Mouse (Mus musculus): ENCODE data around the gene Arf3. TPM values are rescaled to one million over a fixed set of nuclear protein-coding genes. Genes with fewer than 3 reads are reported as not detected.

The Arf3 gene
- polyA plus RNA-seq, 1 experiment from 2014 or later, result 38.1 TPM

Other genes starting within 250 kb of the Arf3 start
- 138 and 152 TPM in 2 replicates for gene Kansl2, start 228.9 kb downstream of the Arf3 start, polyA plus RNA-seq (2014; fragmentation: Nextera tagmentation; extraction: Ambion mirVana)
- gene Ccnt1, start 192.3 kb downstream of the Arf3 start, polyA plus RNA-seq (2014; fragmentation: Nextera tagmentation; extraction: Ambion mirVana), result 62.2 and 67.0 TPM in 2 replicates
- gene 4930415O20Rik, start 192.2 kb downstream of the Arf3 start, polyA plus RNA-seq (2014; fragmentation: Nextera tagmentation; extraction: Ambion mirVana), result not detected in 2 replicates
- 11.2 and 12.3 TPM in 2 replicates for gene Adcy6, start 153.1 kb downstream of the Arf3 start, polyA plus RNA-seq (2014; fragmentation: Nextera tagmentation; extraction: Ambion mirVana)
- 45.3 and 46.9 TPM in 2 replicates for gene Cacnb3, start 132.4 kb downstream of the Arf3 start, polyA plus RNA-seq (2014; fragmentation: Nextera tagmentation; extraction: Ambion mirVana)
- gene Ddx23, start 100.3 kb downstream of the Arf3 start, polyA plus RNA-seq (2014; fragmentation: Nextera tagmentation; extraction: Ambion mirVana), result 24.2 and 31.2 TPM in 2 replicates
- gene Rnd1, start 85.8 kb downstream of the Arf3 start, polyA plus RNA-seq (2014; fragmentation: Nextera tagmentation; extraction: Ambion mirVana), result 1.9 and 2.8 TPM in 2 replicates
- gene Ccdc65, start 55.0 kb downstream of the Arf3 start, polyA plus RNA-seq (2014; fragmentation: Nextera tagmentation; extraction: Ambion mirVana), result 0.92 and 1.3 TPM in 2 replicates
- 6.1 and 6.7 TPM in 2 replicates for gene Fkbp11, start 35.0 kb downstream of the Arf3 start, polyA plus RNA-seq (2014; fragmentation: Nextera tagmentation; extraction: Ambion mirVana)
- 0.41 and 0.43 TPM in 2 replicates for gene Wnt10b, start 14.9 kb upstream of the Arf3 start, polyA plus RNA-seq (2014; fragmentation: Nextera tagmentation; extraction: Ambion mirVana)
- 0.47 and 0.68 TPM in 2 replicates for gene Wnt1, start 26.6 kb upstream of the Arf3 start, polyA plus RNA-seq (2014; fragmentation: Nextera tagmentation; extraction: Ambion mirVana)
- gene Ddn, start 46.3 kb upstream of the Arf3 start, polyA plus RNA-seq (2014; fragmentation: Nextera tagmentation; extraction: Ambion mirVana), result not detected in 2 replicates
- 89.4 and 92.5 TPM in 2 replicates for gene Prkag1, start 68.3 kb upstream of the Arf3 start, polyA plus RNA-seq (2014; fragmentation: Nextera tagmentation; extraction: Ambion mirVana)
- gene Kmt2d, start 108.0 kb upstream of the Arf3 start, polyA plus RNA-seq (2014; fragmentation: Nextera tagmentation; extraction: Ambion mirVana), result 20.1 and 20.6 TPM in 2 replicates
- 12.5 and 14.1 TPM in 2 replicates for gene Rhebl1, start 131.3 kb upstream of the Arf3 start, polyA plus RNA-seq (2014; fragmentation: Nextera tagmentation; extraction: Ambion mirVana)
- gene Dhh, start 135.3 kb upstream of the Arf3 start, polyA plus RNA-seq (2014; fragmentation: Nextera tagmentation; extraction: Ambion mirVana), result 0.28 and 0.29 TPM in 2 replicates
- gene Lmbr1l, start 155.0 kb upstream of the Arf3 start, polyA plus RNA-seq (2014; fragmentation: Nextera tagmentation; extraction: Ambion mirVana), result 8.7 and 9.4 TPM in 2 replicates
- 2,366 and 2,605 TPM in 2 replicates for gene Tuba1b, start 171.4 kb upstream of the Arf3 start, polyA plus RNA-seq (2014; fragmentation: Nextera tagmentation; extraction: Ambion mirVana)
- gene Gm49450, start 190.3 kb upstream of the Arf3 start, polyA plus RNA-seq (2014; fragmentation: Nextera tagmentation; extraction: Ambion mirVana), result not detected in 2 replicates
- gene Tuba1a, start 190.5 kb upstream of the Arf3 start, polyA plus RNA-seq (2014; fragmentation: Nextera tagmentation; extraction: Ambion mirVana), result 5,083 and 5,852 TPM in 2 replicates